Mouse (Mus musculus) cortical plate, adult 2 months (tissue): Measurements from ENCODE around the gene Taf6.

Source experiments
- CTCF ChIP-seq: fragments of 200-500 bp; IDR thresholded peaks from 2 replicates; pipeline ENCODE4 v1.5.1; 2011; ENCODE audit warnings: mild to moderate bottlenecking, control low read depth, low read length; ENCODE audit not compliant: insufficient read depth; ENCODE audit errors: extremely low read depth
- POLR2A ChIP-seq: fragments of 200-500 bp; IDR thresholded peaks from 2 replicates; pipeline ENCODE4 v1.6.1; 2011; ENCODE audit warnings: mild to moderate bottlenecking, low read length, control low read depth; ENCODE audit not compliant: insufficient read depth; ENCODE audit errors: extremely low read depth

GRCm38 (mm10) chr5:138223287-138223686, 36.0 kb upstream of the Taf6 start:
- TF ChIP-seq CTCF (no peak), POLR2A (no peak)
